Mouse (Mus musculus) CH12.LX (cell line): Measurements from ENCODE around the gene Pik3r1. TPM values are rescaled to one million over a fixed set of nuclear protein-coding genes. Genes with fewer than 3 reads are reported as not detected.

Experiments
- DNase-seq: peaks from one replicate; pipeline ENCODE4 v3.0.0-alpha.2; 2013; ENCODE audit errors: extremely low read depth
- H3K27ac ChIP-seq: 2 replicates; pipeline ENCODE4 v1.5.1; 2012; ENCODE audit warnings: low read depth, mild to moderate bottlenecking, control low read depth, moderate library complexity; ENCODE audit not compliant: insufficient read depth
- H3K27me3 ChIP-seq: replicated peaks from 2 replicates; pipeline ENCODE3; 2012; ENCODE audit warnings: inconsistent platforms
- H3K36me3 ChIP-seq, 2 experiments: replicated peaks in 1 of 2; 2 replicates each; pipeline versions ENCODE3 to v1.6.1; 2012; ENCODE audit warnings: inconsistent platforms in 1 of 2, low read length in 1 of 2, mild to moderate bottlenecking in 1 of 2, mixed read lengths in 1 of 2, moderate library complexity in 1 of 2; ENCODE audit not compliant: control insufficient read depth in 1 of 2, insufficient read depth in 1 of 2
- H3K4me1 ChIP-seq, 2 experiments: 2 replicates each; pipeline ENCODE4 v1.6.1; 2012; ENCODE audit warnings: inconsistent platforms in 1 of 2, moderate library complexity in 1 of 2; ENCODE audit not compliant: insufficient read depth in 2 of 2, control insufficient read depth in 1 of 2
- H3K4me2 ChIP-seq: 2 replicates; pipeline ENCODE4 v1.6.1; 2012; ENCODE audit warnings: low read depth, mild to moderate bottlenecking, control low read depth; ENCODE audit not compliant: poor library complexity, insufficient read depth, severe bottlenecking
- H3K4me3 ChIP-seq, 3 experiments: fragments of 150-350 bp in 1 of 3; sonication (generic) in 1 of 3; replicated peaks in 1 of 3; 2 replicates each; pipeline versions ENCODE3 to v1.5.1; 2011 to 2012; ENCODE audit warnings: low read depth in 2 of 3, low read length in 2 of 3, mild to moderate bottlenecking in 2 of 3, moderate library complexity in 2 of 3, control low read depth in 1 of 3, improper control_type of control experiment in 1 of 3, inconsistent platforms in 1 of 3, mixed read lengths in 1 of 3; ENCODE audit not compliant: poor library complexity in 1 of 3
- H3K79me2 ChIP-seq: replicated peaks from 2 replicates; pipeline ENCODE4 v1.6.1; 2012; ENCODE audit warnings: mild to moderate bottlenecking, moderate library complexity; ENCODE audit not compliant: control insufficient read depth, poor library complexity, insufficient read depth, severe bottlenecking; ENCODE audit errors: extremely low read depth
- H3K9ac ChIP-seq: 2 replicates; pipeline ENCODE4 v1.6.1; 2012; ENCODE audit warnings: low read depth, mild to moderate bottlenecking, control low read depth, moderate library complexity; ENCODE audit not compliant: insufficient read depth
- H3K9me3 ChIP-seq: replicated peaks from 2 replicates; pipeline ENCODE3; 2012; ENCODE audit warnings: low read length, inconsistent platforms, mixed read lengths
- CHD1 ChIP-seq: IDR thresholded peaks from 2 replicates; pipeline ENCODE4 v1.6.1; 2012; ENCODE audit warnings: low read depth, low read length, improper control_type of control experiment, inconsistent platforms
- CTCF ChIP-seq, 2 experiments: IDR thresholded peaks in 1 of 2; conservative IDR thresholded peaks in 1 of 2; 2 replicates each; pipeline ENCODE4 v1.5.1; 2011 to 2012; ENCODE audit warnings: low read depth in 2 of 2, low read length in 2 of 2, improper control_type of control experiment in 1 of 2, inconsistent platforms in 1 of 2, mild to moderate bottlenecking in 1 of 2, moderate library complexity in 1 of 2
- ELF1 ChIP-seq: IDR thresholded peaks from 2 replicates; pipeline ENCODE4 v1.6.1; 2014; ENCODE audit warnings: low read depth, mild to moderate bottlenecking, inconsistent platforms, low read length, improper control_type of control experiment
- JUN ChIP-seq: IDR thresholded peaks from 2 replicates; pipeline ENCODE4 v1.6.1; 2011; ENCODE audit warnings: low read depth, mild to moderate bottlenecking, low read length, improper control_type of control experiment, moderate library complexity; ENCODE audit not compliant: insufficient read depth
- KAT2A ChIP-seq: IDR thresholded peaks from 2 replicates; pipeline ENCODE4 v1.6.1; 2012; ENCODE audit warnings: low read length, improper control_type of control experiment, inconsistent platforms; ENCODE audit not compliant: insufficient replicate concordance
- MEF2A ChIP-seq: IDR thresholded peaks from 2 replicates; pipeline ENCODE4 v1.6.1; 2014; ENCODE audit warnings: low read depth, mild to moderate bottlenecking, inconsistent platforms, low read length, improper control_type of control experiment, borderline replicate concordance
- MYC ChIP-seq: IDR thresholded peaks from 2 replicates; pipeline ENCODE4 v1.6.1; 2011; ENCODE audit warnings: low read depth, mild to moderate bottlenecking, improper control_type of control experiment, low read length
- PAX5 ChIP-seq: IDR thresholded peaks from 2 replicates; pipeline ENCODE4 v1.6.1; 2012; ENCODE audit warnings: low read length, inconsistent platforms, mixed read lengths
- RCOR1 ChIP-seq: conservative IDR thresholded peaks from 2 replicates; pipeline ENCODE4 v1.6.1; 2012; ENCODE audit warnings: low read depth, mild to moderate bottlenecking, inconsistent platforms, low read length, improper control_type of control experiment
- SIN3A ChIP-seq: IDR thresholded peaks from 2 replicates; pipeline ENCODE4 v1.6.1; 2012; ENCODE audit warnings: low read length, improper control_type of control experiment, inconsistent platforms
- SMC3 ChIP-seq: IDR thresholded peaks from 2 replicates; pipeline ENCODE4 v1.6.1; 2011; ENCODE audit warnings: low read depth, low read length, improper control_type of control experiment
- USF1 ChIP-seq: IDR thresholded peaks from 2 replicates; pipeline ENCODE4 v1.6.1; 2014; ENCODE audit warnings: low read depth, mild to moderate bottlenecking, inconsistent platforms, low read length, improper control_type of control experiment
- USF2 ChIP-seq: conservative IDR thresholded peaks from 2 replicates; pipeline ENCODE4 v1.6.1; 2011; ENCODE audit warnings: low read depth, low read length, improper control_type of control experiment
- ZC3H11A ChIP-seq: IDR thresholded peaks from 2 replicates; pipeline ENCODE4 v1.6.1; 2012; ENCODE audit warnings: low read depth, mild to moderate bottlenecking, inconsistent platforms, low read length, improper control_type of control experiment
- ZKSCAN1 ChIP-seq: IDR thresholded peaks from 2 replicates; pipeline ENCODE4 v1.6.1; 2012; ENCODE audit warnings: low read depth, inconsistent platforms, low read length, improper control_type of control experiment, borderline replicate concordance
- dilution Hi-C: fragments of 300-500 bp; cut with MboI; formaldehyde crosslinking; loops from 2 replicates; pipeline ENCODE4 v1.14.3; 2020; ENCODE audit warnings: low sequenced_read_pairs; ENCODE audit not compliant: extremely low pct_unique_long_range_greater_than_20kb, extremely low pct_ligation_motif_present
- in situ Hi-C: fragments of 300-500 bp; cut with MboI; formaldehyde crosslinking; loops from 3 replicates; pipeline ENCODE4 v1.14.3; 2019; ENCODE audit warnings: low sequenced_read_pairs, low pct_ligation_motif_present, low pct_unique_long_range_greater_than_20kb, mixed read lengths
- polyA plus RNA-seq: library from polyadenylated mRNA; unstranded; fragments of >175 nt; gene quantifications from 2 replicates; pipeline ENCODE4 v1.2.1, GENCODE M21; 2012; ENCODE audit warnings: low read depth; ENCODE audit not compliant: insufficient read length
- total RNA-seq, 2 experiments: library from RNA; depleted of rRNA; stranded (reverse); fragments of 300-350 nt in 1 of 2; fragments of >200 nt in 1 of 2; gene quantifications; 2 replicates each; pipeline ENCODE4 v1.2.3; 2012 to 2014

The Pik3r1 gene
- total and polyA plus RNA-seq, 3 experiments, result 17.5 to 21.0 (median 19.3) TPM

- no peak for DNase-seq
- no peak overlapping the region for H3K27ac ChIP-seq
- no peaks in the 10 kb centered on the region for H3K27me3 ChIP-seq
- no peak overlapping the region for H3K4me2 ChIP-seq
- no peak for TF ChIP-seq SMC3
- no peak for TF ChIP-seq CTCF (conservative IDR thresholded peaks at IDR 0.05 in 1 of 2, IDR thresholded peaks at IDR 0.05 in 1 of 2; ENCODE audit: low read depth in 2 of 2, low read length in 2 of 2)
- TF ChIP-seq PAX5, result no peak
- TF ChIP-seq KAT2A, result no peak
- TF ChIP-seq RCOR1, result no peak
- H3K36me3 ChIP-seq, result peaks cover 52 to 76% of the 10 kb centered on the region in 2 experiments
- H3K9ac ChIP-seq, result no peak overlapping the region
- in situ Hi-C loops, result no loop called here
- no peaks in the 10 kb centered on the region for H3K4me1 ChIP-seq
- dilution Hi-C loops, result no loop called here
- H3K9me3 ChIP-seq, result no peaks in the 10 kb centered on the region
- H3K4me3 ChIP-seq, result no peak overlapping the region
- H3K79me2 ChIP-seq, result no peaks in the 10 kb centered on the region
These were observed 83.3 kb downstream of the Pik3r1 start for GRCm38 (mm10) chr13:101684706-101685105.

GRCm38 (mm10) chr13:101682378-101682777 is 85.6 kb downstream of the Pik3r1 start:
- no peak overlapping the region for H3K4me3 ChIP-seq
- no peaks in the 10 kb centered on the region for H3K79me2 ChIP-seq
- DNase-seq, result no peak
- in situ Hi-C loops (no loop called here), dilution Hi-C loops (no loop called here)
- H3K27ac ChIP-seq, result no peak overlapping the region
- H3K9ac ChIP-seq, result no peak overlapping the region
- TF ChIP-seq MEF2A, result no peak
- no peak for TF ChIP-seq ZC3H11A
- TF ChIP-seq USF2, result no peak
- TF ChIP-seq CTCF (conservative IDR thresholded peaks at IDR 0.05 in 1 of 2, IDR thresholded peaks at IDR 0.05 in 1 of 2; ENCODE audit: low read depth in 2 of 2, low read length in 2 of 2), result no peak
- no peak for TF ChIP-seq USF1
- TF ChIP-seq SIN3A, result no peak
- no peak for TF ChIP-seq SMC3
- TF ChIP-seq ZKSCAN1, result no peak
- no peak for TF ChIP-seq MYC
- TF ChIP-seq CHD1, result no peak
- no peak for TF ChIP-seq JUN
- no peak for TF ChIP-seq ELF1
- H3K4me2 ChIP-seq, result no peak overlapping the region
- no peaks in the 10 kb centered on the region for H3K9me3 ChIP-seq
- H3K4me1 ChIP-seq, result no peaks in the 10 kb centered on the region
- peaks cover 37 to 54% of the 10 kb centered on the region in 2 experiments for H3K36me3 ChIP-seq
- H3K27me3 ChIP-seq, result no peaks in the 10 kb centered on the region
